Mouse (Mus musculus) left cerebral cortex, adult 11 months (tissue): ENCODE data around the gene Nhp2.
A peak's percentile ranks its signal among the peaks of the same experiment; 100 is the strongest.
"Not testable (repeated sequence)": the region's sequence is repeated elsewhere in the genome, so short reads cannot be mapped to it uniquely, and the experiment has no call there.

Experiments used
- DNase-seq: peaks from one replicate; pipeline ENCODE4 v3.0.0; 2022; ENCODE audit warnings: low spot score

Gene Nhp2

DNA sequence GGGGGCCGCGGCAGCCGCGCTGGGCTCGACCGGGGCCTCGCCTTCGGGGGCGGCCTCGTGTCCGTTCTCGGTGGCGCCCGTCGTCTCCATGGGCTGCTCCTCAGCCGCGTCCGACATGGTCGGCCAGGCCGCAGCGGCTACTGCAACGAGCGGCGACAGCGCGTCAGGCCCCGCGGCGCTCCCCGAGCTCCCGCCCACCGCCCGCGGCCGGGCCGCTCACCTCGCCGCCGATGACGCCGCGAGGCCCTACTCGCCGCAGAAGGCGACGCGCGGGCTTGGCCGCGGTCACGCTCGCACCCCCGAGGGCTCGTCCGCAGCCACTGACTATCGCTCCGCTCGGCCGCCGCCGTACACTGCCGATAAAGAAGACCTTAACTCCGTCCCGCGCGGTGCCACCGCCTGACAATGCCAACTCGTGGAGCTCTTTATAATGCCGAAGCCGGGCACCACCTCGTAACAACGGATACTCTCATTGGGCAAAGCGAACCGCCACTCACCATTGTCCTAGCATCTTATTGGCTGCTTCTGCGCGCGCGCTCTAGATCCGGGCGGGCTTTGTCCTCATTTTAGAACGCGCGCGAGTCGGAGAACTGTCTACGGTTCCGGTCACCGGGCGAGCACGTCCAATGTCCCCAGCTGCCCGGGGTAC, 13.0 kb upstream of the Nhp2 start, which contains the start of gene Hnrnpab:
Gene Hnrnpab (minus strand): TSS at position 401 of the 649 bp plus-strand sequence.
- peak; percentile 98 for DNase-seq

GRCm38 (mm10) chr11:51607096-51607738, 12.3 kb upstream of the Nhp2 start:
- no peak for DNase-seq

DNA sequence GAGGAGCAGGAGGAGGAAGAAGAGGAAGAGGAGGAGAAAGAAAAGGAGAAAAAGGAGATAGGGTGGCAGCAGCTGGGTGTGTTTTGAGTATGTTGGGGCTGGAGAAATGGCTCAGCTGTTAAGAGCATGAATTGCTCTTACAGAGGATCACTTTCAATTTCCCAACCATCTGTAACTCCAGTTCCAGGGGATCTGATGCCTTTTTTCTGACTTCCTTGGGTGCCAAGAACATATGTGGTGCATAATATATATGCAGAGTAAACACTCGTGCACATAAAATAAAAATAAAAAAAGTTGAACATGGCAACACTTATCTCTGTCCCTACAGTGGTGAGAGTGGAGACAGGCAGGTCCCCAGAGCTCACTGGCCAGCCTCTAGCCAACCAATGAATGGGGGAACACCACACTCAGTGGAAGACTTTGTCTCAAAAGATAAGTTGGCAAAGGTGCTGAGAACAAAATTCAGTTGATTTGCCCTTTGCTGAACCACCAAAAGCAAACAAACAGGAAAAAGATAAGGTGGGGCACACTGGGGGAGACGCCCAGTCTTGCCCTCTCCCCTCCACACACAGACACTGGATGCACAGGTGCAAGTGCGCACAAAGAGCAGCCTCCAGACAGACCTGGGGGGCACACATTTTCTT, 10.1 kb upstream of the Nhp2 start:
- DNase-seq: no peak

DNA sequence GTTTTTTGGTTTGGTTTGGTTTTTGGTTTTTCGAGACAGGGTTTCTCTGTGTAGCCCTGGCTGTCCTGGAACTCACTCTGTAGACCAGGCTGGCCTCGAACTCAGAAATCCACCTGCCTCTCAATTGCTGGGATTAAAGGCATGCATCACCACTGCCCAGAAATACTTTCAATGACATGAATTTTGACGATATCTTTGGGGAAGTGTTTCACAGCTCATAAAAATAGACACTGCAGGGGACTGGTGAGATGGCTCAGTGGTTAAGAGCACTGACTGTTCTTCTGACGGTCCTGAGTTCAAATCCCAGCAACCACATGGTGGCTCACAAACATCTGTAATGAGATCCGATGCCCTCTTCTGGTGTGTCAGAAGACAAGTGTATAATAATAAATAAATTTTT, 9.6 kb upstream of the Nhp2 start:
- DNase-seq: not testable (repeated sequence)

DNA sequence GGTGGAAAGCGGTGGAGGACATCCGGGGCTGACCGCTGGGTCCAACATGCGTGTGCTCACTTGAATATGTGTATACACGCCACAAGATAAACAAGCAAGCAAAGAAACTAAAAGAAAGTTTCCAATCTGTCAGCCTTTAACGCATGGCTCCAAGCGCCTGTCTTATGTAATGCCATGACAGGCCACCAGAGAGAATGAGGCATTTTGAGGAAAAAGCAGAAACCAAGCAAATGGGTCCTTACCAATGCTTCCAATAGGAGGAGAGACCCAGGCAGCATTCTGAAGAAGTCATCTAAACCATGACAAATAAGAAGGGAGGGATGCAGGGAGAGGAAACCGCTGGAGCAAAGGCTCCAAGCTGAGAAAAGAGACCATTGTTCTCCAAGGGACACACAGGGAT, 5.3 kb upstream of the Nhp2 start:
- DNase-seq: no peak

DNA sequence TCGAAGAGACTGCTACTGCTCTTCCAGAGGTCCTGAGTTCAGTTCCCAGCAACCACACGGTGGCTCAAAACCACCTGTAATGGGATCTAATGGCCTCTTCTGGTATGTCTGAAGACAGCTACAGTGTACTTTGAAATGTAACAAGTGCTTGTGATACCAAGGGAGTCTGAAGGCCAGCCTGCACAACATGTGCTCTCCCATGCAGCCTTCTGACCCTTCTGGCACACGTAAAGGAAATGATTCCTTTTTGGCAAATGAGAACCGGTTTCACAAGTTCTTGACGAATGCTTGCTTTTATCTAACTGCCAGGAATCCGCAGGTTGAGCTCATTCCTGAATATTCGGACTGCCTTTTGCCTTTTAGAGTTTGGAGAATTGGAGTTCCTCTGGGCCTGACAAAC, 4.4 kb upstream of the Nhp2 start:
- no peak for DNase-seq

- no peak for DNase-seq
These were observed 3.9 kb upstream of the Nhp2 start for GRCm38 (mm10) chr11:51615601-51616000.

GRCm38 (mm10) chr11:51616113-51616512, 3.4 kb upstream of the Nhp2 start:
- DNase-seq: not testable (repeated sequence)

DNA sequence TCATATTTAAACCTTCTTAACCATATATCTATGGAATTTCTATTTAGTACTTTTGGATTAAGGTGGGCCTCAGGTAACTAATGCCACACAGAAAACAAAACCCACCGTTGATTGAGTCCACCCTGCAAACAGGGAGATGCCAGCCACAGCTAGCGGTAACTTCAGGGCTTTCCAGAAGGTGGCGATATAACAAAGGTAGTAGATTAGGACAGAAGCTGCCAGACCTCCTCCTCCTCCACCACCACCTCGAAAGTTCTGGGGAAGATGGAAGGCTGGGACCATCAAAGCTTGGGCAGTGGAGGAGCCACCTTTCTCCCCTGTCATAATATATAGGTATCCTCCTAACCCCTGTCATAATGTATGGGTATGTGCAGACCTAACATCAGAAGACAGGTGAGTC, 1.8 kb upstream of the Nhp2 start:
- peak; percentile 66 for DNase-seq

GRCm38 (mm10) chr11:51618894-51619408, 584 bp upstream of the Nhp2 start:
- DNase-seq: no peak

DNA sequence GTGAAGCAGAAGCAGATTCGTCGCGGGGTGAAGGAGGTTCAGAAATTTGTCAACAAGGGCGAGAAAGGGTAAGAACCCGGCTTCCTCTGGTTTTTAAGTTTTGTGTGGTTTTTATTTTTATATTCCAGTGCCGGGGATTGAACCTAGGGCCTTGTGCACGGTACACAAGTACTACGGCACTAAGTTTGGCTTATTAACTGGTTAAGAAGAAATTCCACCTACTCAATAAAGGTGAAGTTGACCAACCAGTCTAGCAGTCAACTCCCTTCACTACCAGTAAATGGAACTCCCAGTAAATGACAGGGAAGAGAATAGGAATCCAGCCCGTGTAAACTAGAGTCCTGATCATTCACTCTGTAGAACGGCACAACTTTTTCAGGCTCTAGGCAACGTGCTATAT, 549 bp downstream of the Nhp2 start:
- DNase-seq: no peak

GRCm38 (mm10) chr11:51621776-51622175, 2.2 kb downstream of the Nhp2 start:
- no peak for DNase-seq

DNA sequence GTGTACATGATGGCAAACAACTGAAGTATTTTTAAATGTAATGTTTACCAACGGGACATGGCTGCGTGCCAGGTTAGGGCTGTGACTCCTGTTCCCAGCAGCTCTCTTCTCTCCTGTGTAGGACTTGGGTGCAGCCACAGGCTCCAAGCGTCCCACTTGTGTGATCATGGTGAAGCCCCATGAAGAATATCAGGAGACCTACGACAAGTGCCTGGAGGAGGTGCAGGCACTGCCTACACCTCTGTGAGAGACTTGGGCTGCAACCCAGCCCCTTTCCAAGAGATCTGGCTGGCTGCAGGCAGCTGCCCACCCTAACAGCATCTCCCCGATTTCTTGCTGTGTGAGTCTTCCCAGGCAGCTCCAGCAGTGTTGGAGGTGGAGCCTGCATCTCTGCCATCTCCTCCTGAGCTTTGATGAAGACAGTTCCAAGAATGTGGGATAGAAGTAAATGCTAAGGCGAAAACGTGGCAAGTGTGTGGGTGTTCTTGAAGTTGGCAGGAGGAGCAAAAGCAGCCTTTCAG, 3.5 kb downstream of the Nhp2 start:
- peak; percentile 76 for DNase-seq

- no peak for DNase-seq
These were observed 5.8 kb downstream of the Nhp2 start for GRCm38 (mm10) chr11:51625187-51625820.

DNA sequence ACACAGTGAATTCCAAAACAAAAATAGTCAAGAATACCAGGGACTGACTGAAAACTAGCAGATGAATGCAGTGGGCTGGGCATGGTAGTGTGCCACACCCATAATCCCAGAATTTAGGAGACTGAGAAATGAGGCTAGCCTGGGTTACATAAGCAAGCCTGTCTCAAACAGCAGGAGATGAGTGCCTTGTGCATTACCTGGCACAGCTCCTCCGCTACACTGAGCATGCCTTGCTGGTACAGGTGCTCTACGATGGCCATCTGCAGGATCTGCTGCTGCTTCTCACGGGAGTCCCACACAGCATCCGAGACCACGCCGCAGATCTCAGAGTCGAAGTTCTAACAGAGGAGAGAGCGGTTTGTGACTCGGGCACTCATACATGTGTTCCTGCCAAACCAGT, 7.9 kb downstream of the Nhp2 start:
- DNase-seq: no peak

- DNase-seq: no peak
These were observed 8.4 kb downstream of the Nhp2 start for GRCm38 (mm10) chr11:51627907-51628306.

DNA sequence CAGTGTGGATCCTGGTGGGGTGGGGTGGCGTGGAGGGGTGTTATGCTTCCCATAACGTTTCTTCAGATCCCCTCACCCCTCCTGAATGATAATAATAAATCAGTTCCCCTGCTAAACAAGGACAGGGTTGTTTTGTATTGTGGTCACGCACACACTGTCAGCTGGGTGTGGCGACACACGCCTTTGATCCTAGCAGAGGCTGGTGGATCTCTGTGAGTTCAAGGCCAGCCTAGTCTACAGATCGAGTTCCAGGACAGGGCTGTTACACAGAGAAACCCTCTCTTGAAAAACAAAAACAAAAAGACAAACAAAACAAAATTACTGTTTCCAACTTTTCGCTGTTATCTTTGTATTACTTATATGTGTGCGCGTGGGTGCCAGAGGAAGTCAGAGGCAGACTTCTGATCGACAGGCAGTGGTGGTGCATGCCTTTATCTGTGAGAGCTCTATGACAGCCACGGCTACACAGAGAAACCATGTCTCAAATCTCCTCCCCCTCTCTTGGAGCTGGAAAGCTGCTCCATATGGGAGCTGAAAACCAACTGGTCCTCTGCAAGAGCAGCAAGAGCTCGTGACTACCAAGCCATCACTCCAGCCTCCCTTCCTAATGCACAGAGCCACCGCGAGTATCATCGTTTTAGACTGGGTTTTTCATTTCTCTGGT, 10.2 kb downstream of the Nhp2 start:
- DNase-seq: no peak

- no peak for DNase-seq
These were observed 12.7 kb downstream of the Nhp2 start for GRCm38 (mm10) chr11:51632130-51632753.

DNA sequence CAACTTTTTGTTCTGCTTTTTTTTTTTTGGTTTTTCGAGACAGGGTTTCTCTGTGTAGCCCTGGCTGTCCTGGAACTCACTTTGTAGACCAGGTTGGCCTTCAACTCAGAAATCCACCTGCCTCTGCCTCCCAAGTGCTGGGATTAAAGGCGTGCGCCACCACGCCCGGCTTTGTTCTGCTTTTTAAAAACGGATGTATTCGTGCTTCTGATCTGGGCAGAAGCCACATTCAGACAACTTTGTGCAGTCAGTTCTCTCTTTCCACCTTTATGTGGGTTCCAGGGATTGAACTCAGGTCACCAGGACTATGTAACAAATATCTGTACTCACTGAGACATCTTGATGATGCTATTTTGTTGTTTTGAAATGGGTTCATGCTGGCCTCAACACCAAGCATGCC, 13.7 kb downstream of the Nhp2 start:
- DNase-seq: not testable (repeated sequence)

DNA sequence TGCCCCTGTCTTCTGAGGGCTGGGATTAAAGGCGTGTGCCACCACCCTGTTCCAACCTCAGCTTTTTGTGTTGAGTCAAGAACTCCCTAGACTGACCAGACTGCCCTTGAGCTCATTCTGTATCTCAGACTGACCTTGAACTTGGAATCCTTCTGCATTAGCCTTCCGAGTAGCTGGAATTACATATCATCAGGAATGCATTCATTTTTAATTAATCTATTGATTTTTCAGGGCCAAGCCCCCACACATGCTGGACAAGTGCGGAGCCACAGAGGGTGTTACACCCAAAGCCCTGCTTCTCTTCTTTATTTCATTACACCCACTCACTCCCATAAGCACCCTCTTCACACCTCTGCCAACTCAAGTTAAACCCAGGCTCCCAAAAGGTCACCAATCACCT, 14.2 kb downstream of the Nhp2 start:
- DNase-seq: no peak

DNA sequence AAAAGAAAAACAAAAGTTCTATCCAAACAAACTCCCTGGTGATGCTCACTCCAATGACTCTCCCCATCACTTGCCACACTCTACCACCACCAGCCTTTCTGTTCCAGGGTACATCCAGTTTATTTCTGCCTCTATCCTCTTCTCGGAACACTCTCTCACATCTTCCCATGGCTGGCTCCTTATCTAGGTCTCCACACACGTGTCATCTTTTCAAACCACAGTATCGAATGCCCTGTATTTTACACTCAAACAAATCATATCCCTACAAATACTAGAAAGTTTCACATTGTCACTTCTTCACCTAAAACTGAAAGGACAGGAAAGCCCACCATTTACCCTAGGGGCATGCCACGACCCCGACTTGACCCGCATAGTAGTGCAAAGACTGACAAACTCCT, 15.6 kb downstream of the Nhp2 start:
- no peak for DNase-seq
